Comparison of ENCODE assay signal across 8 mouse cellular contexts in the genomic region with DNA sequence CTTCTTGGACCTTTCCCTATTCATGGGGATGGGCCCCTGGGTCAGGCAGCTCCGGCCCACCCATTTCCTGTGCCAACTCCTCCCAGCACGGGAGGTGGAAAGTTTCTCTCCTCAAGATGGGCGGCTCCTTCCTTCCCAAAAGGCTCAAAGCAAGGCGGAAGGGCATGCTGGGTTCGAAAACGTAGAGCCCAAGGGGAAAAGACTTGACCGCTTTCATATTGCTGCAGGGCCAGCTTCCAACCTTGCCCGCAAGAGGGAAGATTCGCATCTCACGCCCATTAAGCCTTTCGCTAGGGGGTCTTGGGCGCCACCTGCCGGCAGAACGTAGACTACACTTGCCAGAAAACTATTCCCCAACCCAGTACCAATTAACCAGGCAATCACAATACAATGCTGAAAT. TPM values are rescaled to one million over a fixed set of nuclear protein-coding genes. Genes with fewer than 3 reads are reported as not detected.
DNase-seq lines count a peak whose midpoint lies in the region; ATAC-seq lines count a peak whose summit lies in the region.

No protein-coding gene starts in this region.

- no peak for ATAC-seq in limb, embryonic 11.5 days (ENCODE audit: insufficient number of reproducible peaks, low FRiP score, low TSS enrichment, low read depth)
- no peak for ATAC-seq in midbrain, embryonic 12.5 days (ENCODE audit: low FRiP score, low read depth)

- peaks cover 50% of the 10 kb centered on the region for H3K36me3 ChIP-seq in embryonic facial prominence, embryonic 10.5 days (replicated peaks)
- no peaks in the 10 kb centered on the region; the same call in 1 of the 2 replicates for H3K36me3 ChIP-seq in limb, embryonic 11.5 days (ENCODE audit: control insufficient read depth, insufficient read depth, low read length)
- peaks cover 26% of the 10 kb centered on the region for H3K36me3 ChIP-seq in midbrain, embryonic 12.5 days

- H3K27me3 ChIP-seq in embryonic facial prominence, embryonic 10.5 days (replicated peaks; ENCODE audit: low read depth, poor library complexity, severe bottlenecking): peaks cover 8% of the 10 kb centered on the region
- H3K27me3 ChIP-seq in limb, embryonic 11.5 days (ENCODE audit: control insufficient read depth, insufficient read depth, low read length): no peaks in the 10 kb centered on the region
- H3K27me3 ChIP-seq in midbrain, embryonic 12.5 days: 0 out of 2 replicates have a peak, but pooled peaks cover 7% of the 10 kb centered on the region

- peaks cover 75% of the 10 kb centered on the region for H3K4me1 ChIP-seq in embryonic facial prominence, embryonic 10.5 days
- peaks cover 37% of the 10 kb centered on the region for H3K4me1 ChIP-seq in limb, embryonic 11.5 days (ENCODE audit: control insufficient read depth, insufficient read depth, low read length)
- H3K4me1 ChIP-seq in midbrain, embryonic 12.5 days: peaks cover 66% of the 10 kb centered on the region

- peak; percentile 94 for DNase-seq in adrenal gland, postnatal 10 days
- peak; percentile 90 for DNase-seq in embryonic facial prominence, embryonic 10.5 days (ENCODE audit: low spot score)
- DNase-seq in heart, adult 18-20 months: peak; percentile 92 to 97
- DNase-seq in kidney, adult 11 months: peak; percentile 78
- peak; percentile 96 for DNase-seq in limb, embryonic 11.5 days (ENCODE audit: low spot score)
- DNase-seq in right cerebral cortex, postnatal 4 days: peak; percentile 96
- DNase-seq in urinary bladder, postnatal 4 days (ENCODE audit: low spot score in 2 of 2): peak; percentile 80 to 91

- peak overlapping the region; percentile 94 for H3K4me2 ChIP-seq in limb, embryonic 11.5 days (ENCODE audit: low read depth, severe bottlenecking)
- peak overlapping the region; percentile 99 for H3K4me2 ChIP-seq in midbrain, embryonic 12.5 days (replicated peaks)

- peak overlapping the region; percentile 31; the same call in 1 of the 2 replicates for H3K27ac ChIP-seq in embryonic facial prominence, embryonic 10.5 days (replicated peaks)
- peak overlapping the region; percentile 49; the same call in 1 of the 2 replicates for H3K27ac ChIP-seq in limb, embryonic 11.5 days (replicated peaks; ENCODE audit: low read depth, low read length)
- no peak overlapping the region; the same call in 1 of the 2 replicates for H3K27ac ChIP-seq in midbrain, embryonic 12.5 days (replicated peaks)

- no peaks in the 10 kb centered on the region for H3K9me3 ChIP-seq in embryonic facial prominence, embryonic 10.5 days
- no peaks in the 10 kb centered on the region for H3K9me3 ChIP-seq in limb, embryonic 11.5 days (ENCODE audit: control insufficient read depth, low read length)
- H3K9me3 ChIP-seq in midbrain, embryonic 12.5 days: no peaks in the 10 kb centered on the region

- H3K4me3 ChIP-seq in embryonic facial prominence, embryonic 10.5 days: peak overlapping the region; percentile 97
- peak overlapping the region; percentile 98 for H3K4me3 ChIP-seq in limb, embryonic 11.5 days (ENCODE audit: low read depth, low read length)
- peak overlapping the region; percentile 99 for H3K4me3 ChIP-seq in midbrain, embryonic 12.5 days

- H3K9ac ChIP-seq in limb, embryonic 11.5 days (ENCODE audit: low read length): peak overlapping the region; percentile 32
- peak overlapping the region; percentile 99 for H3K9ac ChIP-seq in midbrain, embryonic 12.5 days (replicated peaks)

- 5% methylated on average over 14 of the region's 14 CpGs for WGBS in embryonic facial prominence, embryonic 10.5 days
- 4% methylated on average over 14 of the region's 14 CpGs for WGBS in limb, embryonic 11.5 days
- 5% methylated on average over 14 of the region's 14 CpGs for WGBS in midbrain, embryonic 12.5 days

RNA-seq across cellular contexts. Expression of gene Ehbp1l1, which starts 1.6 kb away (rescaled TPM):
- 10 to 100 TPM; 29.8 to 48.9 TPM for total RNA-seq in adrenal gland, postnatal 10 days (2021)
- 7.9 and 8.0 TPM in 2 replicates for polyA plus RNA-seq in embryonic facial prominence, embryonic 10.5 days (2016; fragmentation: Nextera tagmentation; extraction: Ambion mirVana)
- total RNA-seq in heart, adult 18-20 months (2021): 100 to 1,000 TPM; 134 to 144 TPM
- 5.8 and 6.1 TPM in 2 replicates for polyA plus RNA-seq in limb, embryonic 11.5 days (2014; fragmentation: Nextera tagmentation; extraction: Ambion mirVana)
- 8.2 and 9.1 TPM in 2 replicates for polyA plus RNA-seq in midbrain, embryonic 12.5 days (2016; fragmentation: Nextera tagmentation; extraction: Ambion mirVana)

RNA-seq across cellular contexts. Expression of gene Fam89b, which starts 1.8 kb away (rescaled TPM):
- total RNA-seq in adrenal gland, postnatal 10 days (2021): 10 to 100 TPM; 47.0 to 59.8 TPM
- polyA plus RNA-seq in embryonic facial prominence, embryonic 10.5 days (2016; fragmentation: Nextera tagmentation; extraction: Ambion mirVana): 147 and 151 TPM in 2 replicates
- 10 to 100 TPM; 21.6 to 26.0 TPM for total RNA-seq in heart, adult 18-20 months (2021)
- polyA plus RNA-seq in limb, embryonic 11.5 days (2014; fragmentation: Nextera tagmentation; extraction: Ambion mirVana): 147 and 152 TPM in 2 replicates
- polyA plus RNA-seq in midbrain, embryonic 12.5 days (2016; fragmentation: Nextera tagmentation; extraction: Ambion mirVana): 175 and 186 TPM in 2 replicates

RNA-seq across cellular contexts. Expression of gene Ltbp3, which starts 13.0 kb away (rescaled TPM):
- total RNA-seq in adrenal gland, postnatal 10 days (2021): 100 to 1,000 TPM; 185 to 250 TPM
- polyA plus RNA-seq in embryonic facial prominence, embryonic 10.5 days (2016; fragmentation: Nextera tagmentation; extraction: Ambion mirVana): 3.4 and 3.5 TPM in 2 replicates
- 10 to 100 TPM; 30.4 to 35.5 TPM for total RNA-seq in heart, adult 18-20 months (2021)
- 3.0 and 9.7 TPM in 2 replicates for polyA plus RNA-seq in limb, embryonic 11.5 days (2014; fragmentation: Nextera tagmentation; extraction: Ambion mirVana)
- polyA plus RNA-seq in midbrain, embryonic 12.5 days (2016; fragmentation: Nextera tagmentation; extraction: Ambion mirVana): 7.9 and 9.1 TPM in 2 replicates

RNA-seq across cellular contexts. Expression of gene Kcnk7, which starts 23.5 kb away (rescaled TPM):
- not detected for total RNA-seq in adrenal gland, postnatal 10 days (2021)
- polyA plus RNA-seq in embryonic facial prominence, embryonic 10.5 days (2016; fragmentation: Nextera tagmentation; extraction: Ambion mirVana): 0.19 and 0.23 TPM in 2 replicates
- not detected for total RNA-seq in heart, adult 18-20 months (2021)
- polyA plus RNA-seq in limb, embryonic 11.5 days (2014; fragmentation: Nextera tagmentation; extraction: Ambion mirVana): not detected in 2 replicates
- polyA plus RNA-seq in midbrain, embryonic 12.5 days (2016; fragmentation: Nextera tagmentation; extraction: Ambion mirVana): 0.36 TPM in 1 of 2 replicates, not detected in the other

RNA-seq across cellular contexts. Expression of gene Pcnx3, which starts 39.0 kb away (rescaled TPM):
- 10 to 100 TPM; 54.8 to 85.4 TPM for total RNA-seq in adrenal gland, postnatal 10 days (2021)
- 30.3 and 30.6 TPM in 2 replicates for polyA plus RNA-seq in embryonic facial prominence, embryonic 10.5 days (2016; fragmentation: Nextera tagmentation; extraction: Ambion mirVana)
- total RNA-seq in heart, adult 18-20 months (2021): 10 to 100 TPM; 17.3 to 18.4 TPM
- 29.1 and 32.2 TPM in 2 replicates for polyA plus RNA-seq in limb, embryonic 11.5 days (2014; fragmentation: Nextera tagmentation; extraction: Ambion mirVana)
- 34.1 and 37.4 TPM in 2 replicates for polyA plus RNA-seq in midbrain, embryonic 12.5 days (2016; fragmentation: Nextera tagmentation; extraction: Ambion mirVana)
